Mouse (Mus musculus) CH12.LX (cell line): ENCODE measurements around the gene Etnppl.
A peak's percentile ranks its signal among the peaks of the same experiment; 100 is the strongest.

Experiments
- CTCF ChIP-seq, 2 experiments: IDR thresholded peaks in 1 of 2; conservative IDR thresholded peaks in 1 of 2; 2 replicates each; pipeline ENCODE4 v1.5.1; 2011 to 2012; ENCODE audit warnings: low read depth in 2 of 2, low read length in 2 of 2, improper control_type of control experiment in 1 of 2, inconsistent platforms in 1 of 2, mild to moderate bottlenecking in 1 of 2, moderate library complexity in 1 of 2
- EP300 ChIP-seq: IDR thresholded peaks from 2 replicates; pipeline ENCODE4 v1.6.1; 2011; ENCODE audit warnings: low read length, improper control_type of control experiment
- KAT2A ChIP-seq: IDR thresholded peaks from 2 replicates; pipeline ENCODE4 v1.6.1; 2012; ENCODE audit warnings: low read length, improper control_type of control experiment, inconsistent platforms; ENCODE audit not compliant: insufficient replicate concordance
- MAFK ChIP-seq: IDR thresholded peaks from 2 replicates; pipeline ENCODE4 v1.6.1; 2011; ENCODE audit warnings: low read length, improper control_type of control experiment; ENCODE audit not compliant: insufficient replicate concordance
- POLR2A ChIP-seq: IDR thresholded peaks from 2 replicates; pipeline ENCODE4 v1.6.1; 2011; ENCODE audit warnings: low read depth, mild to moderate bottlenecking, improper control_type of control experiment, low read length
- POLR2AphosphoS2 ChIP-seq: IDR thresholded peaks from 2 replicates; pipeline ENCODE4 v1.6.1; 2011; ENCODE audit warnings: low read depth, low read length, improper control_type of control experiment
- SMC3 ChIP-seq: IDR thresholded peaks from 2 replicates; pipeline ENCODE4 v1.6.1; 2011; ENCODE audit warnings: low read depth, low read length, improper control_type of control experiment
- TCF12 ChIP-seq: IDR thresholded peaks from 2 replicates; pipeline ENCODE4 v1.6.1; 2014; ENCODE audit warnings: low read depth, mild to moderate bottlenecking, inconsistent platforms, low read length, improper control_type of control experiment
- USF2 ChIP-seq: conservative IDR thresholded peaks from 2 replicates; pipeline ENCODE4 v1.6.1; 2011; ENCODE audit warnings: low read depth, low read length, improper control_type of control experiment
- ZKSCAN1 ChIP-seq: IDR thresholded peaks from 2 replicates; pipeline ENCODE4 v1.6.1; 2012; ENCODE audit warnings: low read depth, inconsistent platforms, low read length, improper control_type of control experiment, borderline replicate concordance

DNA sequence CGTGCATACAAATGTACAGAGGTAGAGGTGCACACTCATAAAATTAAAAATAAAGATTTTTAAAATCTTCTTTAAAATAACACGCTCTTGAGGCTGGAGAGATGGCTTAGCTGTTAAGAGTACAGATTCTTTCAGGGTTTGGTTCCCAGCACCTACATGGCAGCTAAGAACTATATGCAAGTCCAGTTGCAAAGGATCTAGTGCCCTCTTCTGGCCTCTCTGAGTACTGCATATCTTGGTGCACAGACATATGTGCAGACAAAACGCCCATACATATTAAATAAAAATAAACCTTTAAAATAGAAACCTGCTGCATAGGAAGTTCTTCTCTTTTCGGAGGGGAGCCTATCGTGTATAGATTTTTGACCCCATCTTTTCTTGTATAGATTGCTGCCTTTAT is 11.1 kb downstream of the Etnppl start:
- TF ChIP-seq ZKSCAN1 = no peak
- TF ChIP-seq CTCF (conservative IDR thresholded peaks at IDR 0.05 in 1 of 2, IDR thresholded peaks at IDR 0.05 in 1 of 2; ENCODE audit: low read depth in 2 of 2, low read length in 2 of 2) = peak; percentile 19 to 20; a peak in 1 of 4 replicates
- TF ChIP-seq POLR2AphosphoS2 = no peak
- TF ChIP-seq POLR2A = no peak
- TF ChIP-seq EP300 = no peak
- TF ChIP-seq KAT2A = no peak
- no peak for TF ChIP-seq SMC3
- no peak for TF ChIP-seq MAFK
- TF ChIP-seq USF2 = no peak
- no peak for TF ChIP-seq TCF12
